Mouse (Mus musculus) cortical plate, adult 2 months (tissue): ENCODE data around the gene Lrrc36.

ENCODE experiments used
- CTCF ChIP-seq: fragments of 200-500 bp; IDR thresholded peaks from 2 replicates; pipeline ENCODE4 v1.5.1; 2011; ENCODE audit warnings: mild to moderate bottlenecking, control low read depth, low read length; ENCODE audit not compliant: insufficient read depth; ENCODE audit errors: extremely low read depth
- POLR2A ChIP-seq: fragments of 200-500 bp; IDR thresholded peaks from 2 replicates; pipeline ENCODE4 v1.6.1; 2011; ENCODE audit warnings: mild to moderate bottlenecking, low read length, control low read depth; ENCODE audit not compliant: insufficient read depth; ENCODE audit errors: extremely low read depth

DNA sequence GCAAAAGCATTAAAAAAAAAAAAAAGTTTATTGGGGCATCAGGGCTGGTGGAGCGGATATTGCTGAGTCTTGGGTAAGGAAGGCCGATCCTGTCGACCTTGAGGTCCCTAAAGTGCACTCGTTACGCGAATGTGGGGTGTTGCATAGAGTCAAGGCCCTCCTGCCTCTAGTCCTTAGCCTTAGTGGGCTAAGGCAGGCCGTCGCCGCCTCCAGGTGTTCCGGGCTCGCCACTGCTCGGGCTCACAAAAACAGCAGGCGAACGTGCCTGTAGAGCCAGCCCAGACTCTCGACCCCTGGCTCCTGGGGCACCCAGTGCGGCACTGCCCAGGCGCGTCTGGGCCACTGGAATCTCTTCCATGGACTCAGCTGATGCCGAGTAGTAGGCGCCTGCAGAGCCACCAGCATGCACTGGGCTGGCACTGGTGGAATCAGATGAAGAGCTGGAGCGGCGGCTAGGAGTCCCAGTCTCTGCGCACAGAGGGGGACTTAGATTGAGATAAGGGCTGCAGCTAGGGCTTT, 59.1 kb downstream of the Lrrc36 start:
- TF ChIP-seq POLR2A: no peak
- TF ChIP-seq CTCF: no peak
